Mouse (Mus musculus) kidney, adult 8-10 months (tissue): ENCODE results near the gene Abr.
A peak's percentile ranks its signal among the peaks of the same experiment; 100 is the strongest.

Experiments used
- DNase-seq, 2 experiments: peaks; one replicate each; pipeline ENCODE4 v3.0.0; 2022

Abr gene

DNA sequence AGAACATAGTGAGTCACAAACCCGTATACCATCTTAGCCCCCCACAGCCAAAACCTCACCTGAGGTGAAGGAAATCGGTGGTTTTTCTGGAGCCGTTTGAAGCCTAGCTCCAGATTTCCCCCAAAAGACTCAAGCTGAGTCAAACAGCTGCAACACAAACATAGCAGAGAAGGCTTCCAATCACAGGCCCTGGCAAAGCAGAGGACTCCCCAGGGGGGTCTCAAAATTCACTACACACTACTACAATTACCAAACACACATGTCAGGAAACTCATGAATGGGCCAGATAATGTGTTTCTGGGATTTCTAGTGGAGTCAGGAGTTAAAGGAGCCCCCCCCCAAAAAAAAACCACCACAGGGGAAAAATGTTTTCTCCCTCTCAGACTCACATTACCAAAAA, 56.0 kb downstream of the Abr start:
- DNase-seq, result no peak

DNA sequence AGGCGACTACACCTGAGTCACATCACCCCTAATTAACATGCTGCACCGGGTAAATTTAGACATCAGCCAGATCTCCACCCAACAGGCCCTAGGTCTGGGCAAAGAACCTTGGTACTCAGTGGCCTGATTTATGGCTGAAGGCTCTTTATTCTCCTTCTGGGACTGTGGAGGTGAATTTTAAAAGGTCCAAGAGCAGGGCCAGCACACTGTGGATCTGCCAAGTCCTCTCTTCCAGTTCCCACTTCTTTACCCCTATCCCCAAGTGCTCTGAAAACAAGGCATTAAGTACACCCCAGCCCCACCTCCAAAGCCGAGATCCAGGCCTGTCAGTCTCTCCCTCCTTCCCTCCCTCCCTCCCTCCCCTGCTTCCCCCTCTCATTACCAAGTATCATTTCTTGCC, 59.5 kb downstream of the Abr start:
- DNase-seq, result no peak

DNA sequence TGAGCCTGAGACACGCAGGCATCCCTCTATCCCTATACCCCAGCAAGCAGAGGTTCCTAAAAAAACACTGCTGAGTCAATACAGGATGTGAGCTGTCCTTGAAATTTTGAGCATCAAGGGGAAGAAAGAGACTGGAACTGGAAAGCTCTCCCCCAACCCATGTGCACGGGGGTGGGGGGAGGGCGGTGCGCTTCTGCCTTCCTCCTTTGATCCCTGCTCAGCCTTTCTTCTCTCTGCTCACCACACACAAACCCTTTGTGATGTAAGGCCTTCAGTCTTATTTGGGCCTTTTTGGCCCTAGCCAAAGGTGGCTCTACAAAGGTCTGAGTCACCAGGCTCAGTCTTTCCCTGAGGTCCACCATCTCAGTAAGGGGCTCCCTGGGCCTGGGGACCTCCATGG, 59.9 kb downstream of the Abr start:
- no peak for DNase-seq

DNA sequence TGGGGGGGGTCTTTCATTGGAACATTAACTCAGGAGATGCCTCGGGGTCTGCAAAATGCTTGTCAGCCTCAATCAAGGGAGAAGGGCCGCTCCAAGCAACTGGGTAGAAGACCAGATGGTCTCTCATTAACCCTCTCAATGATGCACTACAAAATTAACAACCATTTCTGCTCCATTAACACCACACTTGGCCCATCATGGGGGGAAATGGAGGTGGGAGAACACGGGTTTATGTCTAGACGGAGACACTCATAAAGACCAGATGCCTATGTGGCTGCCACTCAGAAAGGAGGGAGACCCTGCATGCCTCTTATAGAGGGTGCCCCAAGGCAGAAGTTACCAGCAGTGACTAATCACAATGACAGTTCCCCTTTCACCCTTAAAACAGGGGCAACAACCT, 64.3 kb downstream of the Abr start:
- no peak for DNase-seq

DNA sequence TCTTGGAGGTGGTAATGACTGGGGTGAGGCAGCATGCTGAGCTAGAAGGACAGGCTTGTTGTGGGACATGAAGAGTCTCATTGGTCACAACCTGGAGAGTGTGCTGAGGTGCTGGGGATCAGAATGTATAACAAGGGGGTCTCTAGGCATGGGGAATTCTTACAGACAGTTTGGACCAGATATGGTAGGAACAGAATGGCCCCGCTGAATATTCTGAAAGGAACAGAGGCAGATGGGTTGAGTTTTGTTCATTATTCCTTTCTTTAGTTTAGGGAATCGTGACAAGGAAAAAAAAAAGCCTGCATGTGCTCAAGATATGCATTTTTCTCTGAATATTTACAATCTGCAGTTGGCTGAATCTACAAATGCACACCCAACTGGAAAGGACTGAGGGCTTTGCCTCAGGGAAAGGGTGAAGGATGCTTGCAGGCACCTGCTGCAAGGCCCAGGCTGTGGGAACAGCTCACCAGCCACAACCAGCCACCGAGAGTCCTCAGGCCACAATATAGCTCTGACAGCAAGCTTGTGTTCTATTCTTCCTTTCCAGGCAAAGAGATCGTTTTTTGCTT, 73.9 kb downstream of the Abr start:
- no peak for DNase-seq

DNA sequence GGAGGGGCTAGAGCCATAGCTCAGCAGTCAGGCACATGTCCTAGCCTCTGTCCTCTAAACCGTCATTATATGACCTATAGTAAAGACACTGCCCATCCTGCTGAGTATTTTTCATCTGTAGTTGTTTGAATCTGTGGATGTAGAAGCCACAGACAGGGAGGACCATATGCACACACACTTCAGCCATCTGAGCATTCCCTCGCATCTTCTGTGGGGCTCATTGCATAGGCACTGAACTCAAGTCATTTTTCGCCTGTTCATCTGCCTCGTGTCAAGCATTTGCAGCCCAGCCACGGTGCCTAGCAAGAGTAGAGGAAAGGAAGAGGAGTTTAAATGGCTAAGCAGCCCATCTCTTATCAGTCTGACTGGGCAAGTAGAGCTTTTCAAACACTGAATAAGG, 74.7 kb downstream of the Abr start:
- no peak for DNase-seq

DNA sequence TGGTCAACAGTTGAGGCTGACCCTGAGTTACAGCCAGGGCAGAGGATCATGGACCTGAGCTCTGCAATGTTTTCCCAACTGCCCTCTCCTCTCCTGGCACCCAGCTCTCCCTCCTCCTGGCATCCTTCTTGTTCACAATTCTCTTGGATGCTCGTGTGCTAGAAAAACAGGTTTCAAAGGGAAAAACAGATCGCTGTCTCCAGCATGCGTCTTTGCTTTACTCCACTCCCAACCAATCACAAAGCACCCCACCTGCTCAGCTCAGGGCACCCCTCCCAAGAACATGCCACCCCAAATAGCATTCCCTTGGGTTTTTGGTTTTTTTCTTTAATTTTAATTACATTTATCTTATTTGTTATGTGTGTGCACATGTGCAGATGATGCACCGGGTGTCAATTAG, 75.7 kb downstream of the Abr start:
- no peak for DNase-seq

DNA sequence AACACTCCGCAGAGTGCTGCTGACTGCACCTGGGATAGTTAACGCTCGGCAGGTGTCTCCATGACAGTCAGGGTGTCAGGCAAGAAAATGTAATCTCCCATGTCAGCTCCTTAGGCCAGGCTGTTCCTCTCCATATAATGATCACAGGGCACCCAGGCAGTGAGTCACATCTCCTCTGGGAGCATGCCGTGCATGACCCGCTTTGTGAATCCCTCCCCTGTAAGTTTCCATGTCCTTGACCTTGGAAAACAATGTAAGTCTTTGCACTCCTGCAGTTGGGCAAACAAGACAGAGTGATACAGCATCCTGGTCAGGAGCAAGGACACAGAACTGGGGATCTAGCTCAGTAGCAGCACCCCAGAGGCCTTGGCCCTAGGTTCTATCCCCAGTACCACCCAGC, 78.8 kb downstream of the Abr start:
- no peak for DNase-seq

DNA sequence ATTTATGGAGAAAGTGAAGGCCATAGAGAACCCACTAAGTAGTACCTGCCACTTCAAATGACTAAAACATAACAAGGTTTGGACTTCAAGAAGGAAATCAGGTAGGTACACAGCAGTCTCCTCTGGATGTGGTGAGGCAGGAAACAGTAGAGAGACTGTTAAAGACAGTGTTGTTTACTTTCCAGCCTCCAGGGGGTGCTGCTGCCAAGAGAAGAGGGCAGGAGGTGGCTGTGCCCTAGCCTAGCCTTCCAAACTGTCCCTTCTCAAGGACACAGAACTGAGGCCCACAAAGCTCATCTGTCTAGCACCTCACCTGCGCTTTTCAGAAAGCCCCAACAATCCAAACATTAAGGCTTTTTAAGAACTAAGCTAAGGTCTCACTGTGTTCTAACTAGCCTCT, 81.1 kb downstream of the Abr start:
- DNase-seq, result peak; percentile 51 to 70

DNA sequence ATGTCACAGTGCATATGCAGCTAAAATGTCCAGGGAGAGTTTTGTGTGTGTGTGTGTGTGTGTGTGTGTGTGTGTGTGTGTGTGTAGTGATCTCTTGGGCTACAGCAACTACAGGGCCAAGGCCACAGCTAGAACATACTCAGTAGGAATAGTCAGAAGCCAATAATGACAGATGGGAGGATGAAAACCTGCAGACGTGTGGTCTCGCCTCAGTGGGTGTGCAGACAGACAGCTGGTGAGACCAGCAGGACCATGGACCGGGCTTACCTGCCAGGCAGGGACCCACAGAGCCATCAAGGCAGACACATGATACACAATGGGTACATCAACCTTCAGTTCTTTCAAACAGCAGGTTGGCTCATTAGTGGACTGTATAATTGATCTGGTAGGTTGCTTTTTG, 84.7 kb downstream of the Abr start:
- no peak for DNase-seq

DNA sequence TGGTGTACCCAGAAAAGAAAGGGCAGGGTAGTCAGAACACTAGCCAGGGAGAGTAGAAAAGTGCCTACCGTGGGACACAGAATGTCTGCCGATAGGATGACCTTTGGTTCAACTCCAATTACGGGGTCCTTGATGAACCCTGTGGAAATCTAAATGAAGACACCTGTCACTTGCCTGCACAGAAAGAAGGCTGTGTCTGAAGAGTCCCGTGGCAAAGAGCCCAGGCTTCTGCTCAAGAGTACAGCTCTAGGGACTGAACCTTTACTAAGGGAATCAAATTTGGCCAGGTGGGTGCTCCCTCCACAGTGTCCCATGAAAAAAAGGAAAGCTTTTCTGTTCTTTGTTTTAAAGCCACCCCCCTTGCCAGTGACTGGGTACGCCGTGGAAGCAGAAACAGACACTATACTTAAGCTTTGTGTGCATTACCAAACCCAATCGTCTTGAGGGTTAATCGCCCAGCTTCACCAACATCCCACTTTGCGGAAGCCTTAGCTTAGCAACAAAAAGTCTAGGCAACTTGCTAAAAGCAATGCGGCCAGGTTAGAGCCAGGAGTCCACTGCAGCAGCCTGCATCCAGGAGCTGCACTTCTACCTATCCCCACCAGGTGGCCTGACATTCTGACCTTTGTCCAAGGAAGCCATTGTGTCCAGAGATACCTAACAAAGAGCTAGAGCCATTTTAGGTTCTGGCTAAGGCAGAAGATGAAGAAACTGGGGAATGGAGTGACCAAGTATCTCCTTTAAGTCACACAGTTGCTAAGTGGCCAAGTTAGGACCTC, 85.3 kb downstream of the Abr start:
- DNase-seq, result peak in 1 of 2 experiments; percentile 42

DNA sequence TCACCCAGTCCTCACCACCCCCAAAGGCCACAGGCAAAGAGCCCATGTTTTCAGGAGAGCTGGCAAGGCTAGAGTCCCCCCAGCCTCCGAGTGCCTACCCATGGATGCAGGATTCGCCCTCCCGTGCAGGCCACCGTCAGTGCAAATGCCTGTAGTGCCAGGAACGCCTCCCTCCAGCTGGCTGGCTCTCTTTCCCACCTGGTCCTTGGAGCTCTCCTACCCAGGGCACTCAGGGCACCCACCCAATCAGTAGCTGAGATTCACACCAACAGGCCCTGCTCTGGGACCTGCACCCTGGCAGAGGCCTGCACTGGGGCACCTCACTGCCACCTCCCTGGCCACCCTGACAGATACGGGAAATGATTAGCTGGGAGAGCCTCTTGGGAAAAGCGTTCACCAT, 90.1 kb downstream of the Abr start:
- DNase-seq, result no peak

DNA sequence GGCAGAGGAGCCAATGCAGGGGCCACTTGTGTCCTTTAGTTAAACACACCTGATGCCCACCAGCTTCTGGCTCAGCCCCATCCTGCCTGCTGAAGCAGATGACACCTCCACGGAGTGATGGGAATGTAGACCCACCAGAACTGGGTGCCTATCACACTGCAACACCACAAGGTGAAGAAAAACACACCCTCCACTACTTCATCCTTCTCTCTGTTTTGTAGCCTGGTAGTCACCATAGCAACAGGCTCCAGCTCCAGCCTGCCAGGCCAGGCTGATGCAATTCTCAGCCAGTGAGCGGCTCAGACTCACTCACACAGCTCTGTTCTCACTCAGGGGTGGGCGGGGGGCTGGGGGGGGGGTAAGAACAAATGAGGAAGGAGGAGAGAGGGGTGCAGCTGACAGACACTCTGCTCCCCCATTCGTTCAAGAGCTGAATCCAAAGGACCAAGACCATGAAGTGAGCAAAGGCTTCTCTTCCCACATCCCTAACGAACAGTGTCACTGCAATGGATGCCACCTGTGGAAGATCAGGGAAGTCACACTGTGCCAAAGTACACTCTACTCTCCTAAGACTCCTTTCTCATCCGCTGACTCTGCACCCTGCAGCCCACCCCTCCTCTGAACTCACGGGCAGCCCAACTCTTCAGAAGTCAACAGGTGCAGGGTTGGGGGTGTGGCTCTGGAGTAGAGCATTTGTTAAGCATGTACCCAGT, 91.0 kb downstream of the Abr start:
- DNase-seq, result no peak

DNA sequence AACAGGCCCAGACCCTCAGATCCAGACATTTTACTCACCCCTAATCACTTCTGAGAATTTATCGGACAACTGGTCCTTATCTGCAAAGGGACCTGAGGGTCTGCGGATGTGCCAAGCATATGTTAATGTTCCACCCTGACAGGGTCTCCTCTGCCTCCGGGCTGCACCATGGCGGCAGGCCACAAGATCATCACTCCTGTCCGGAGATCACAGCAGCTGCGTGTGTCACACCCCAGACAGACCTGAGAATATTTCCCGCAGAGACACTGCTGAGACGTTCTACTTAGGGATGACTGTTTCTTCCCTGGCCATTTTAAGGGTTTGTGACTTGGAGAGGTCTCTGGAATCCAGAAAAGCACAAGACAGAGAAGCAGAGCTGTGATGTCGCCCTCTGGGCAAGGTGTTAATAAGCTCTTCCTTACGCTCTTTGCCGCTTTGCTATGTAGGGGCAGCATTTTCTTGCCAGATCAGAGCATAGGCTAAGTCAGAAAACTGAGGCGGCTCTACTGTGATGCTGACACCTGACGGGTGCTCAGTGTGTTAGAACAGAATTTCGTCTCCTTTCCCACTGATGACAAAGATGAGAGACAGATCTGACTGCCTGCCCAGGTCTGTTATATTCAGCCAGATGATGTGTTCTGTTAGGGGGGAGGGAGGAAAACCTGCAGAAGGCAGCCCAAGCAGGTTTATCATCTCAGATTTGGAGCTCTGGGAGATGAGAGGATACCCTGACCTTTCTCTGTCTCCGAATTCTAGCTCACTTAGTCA, 91.8 kb downstream of the Abr start:
- no peak for DNase-seq

DNA sequence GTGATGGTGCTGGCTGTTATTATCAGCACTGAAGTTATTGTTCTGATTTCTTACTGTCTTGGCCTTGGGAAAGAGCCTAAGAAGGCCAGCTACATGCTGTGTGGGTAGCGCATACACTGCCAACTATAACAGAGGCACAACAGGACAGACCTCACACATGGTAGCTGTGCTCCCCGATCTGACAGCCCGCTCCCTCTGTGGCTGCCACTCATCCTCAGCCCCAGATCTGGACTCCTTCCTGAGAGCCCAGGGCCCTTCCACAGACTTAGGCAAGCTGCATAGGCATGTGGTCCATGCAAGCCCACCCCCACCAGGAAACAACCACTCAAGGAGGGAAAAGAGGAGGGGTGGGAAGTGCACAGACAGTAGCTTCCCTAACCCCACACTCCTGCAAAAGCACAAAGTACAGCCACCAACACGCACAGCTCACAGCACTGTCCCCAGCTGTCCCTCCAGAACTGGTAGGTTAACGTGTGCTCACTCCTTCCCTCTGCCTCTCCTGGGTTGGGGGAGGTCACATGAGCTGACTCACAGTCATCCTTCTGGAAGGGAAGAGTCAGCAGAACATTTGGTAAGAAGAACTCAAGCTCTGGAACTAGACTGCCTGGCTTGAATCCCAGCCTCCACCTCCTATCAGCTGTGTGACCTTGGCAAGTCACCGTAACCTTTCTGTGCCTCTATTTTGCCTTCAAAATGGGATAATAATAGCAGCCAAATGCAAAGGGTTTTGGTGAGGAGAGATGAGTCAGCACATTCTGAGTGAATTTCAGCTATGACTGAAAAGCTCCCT, 92.6 kb downstream of the Abr start:
- DNase-seq, result no peak

DNA sequence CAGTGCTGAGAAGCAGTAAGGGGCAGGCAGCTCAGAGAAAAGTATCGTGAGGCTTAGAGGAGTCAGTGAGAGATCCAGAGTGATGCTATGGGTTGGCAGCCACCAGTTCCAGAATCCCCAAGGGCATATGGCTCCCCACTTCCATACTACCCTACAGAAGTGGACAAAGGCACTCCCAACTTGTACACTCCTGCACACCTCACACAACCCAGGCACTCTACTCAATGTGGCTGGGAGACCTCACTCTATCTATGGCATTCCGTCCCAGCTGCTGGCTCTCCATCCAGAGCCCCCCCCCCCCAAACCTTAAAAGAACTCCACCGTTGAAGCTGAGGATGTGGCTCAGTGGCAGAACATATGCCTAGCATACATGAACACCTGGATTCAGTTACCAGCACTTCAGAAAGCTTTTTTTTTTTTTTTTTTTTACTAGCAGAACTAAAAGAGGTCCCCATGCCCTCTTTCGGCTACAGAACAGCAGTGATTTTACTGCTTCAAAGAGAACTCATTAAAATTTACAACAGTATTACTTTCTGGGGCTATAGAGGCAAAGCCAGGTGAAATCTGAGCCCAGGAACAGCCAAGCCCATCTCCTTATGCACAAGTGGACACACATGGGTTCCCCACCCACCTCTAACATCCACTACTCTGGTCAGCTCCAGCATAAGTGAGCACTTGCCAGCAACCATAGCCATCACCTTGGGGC, 96.3 kb downstream of the Abr start:
- no peak for DNase-seq

DNA sequence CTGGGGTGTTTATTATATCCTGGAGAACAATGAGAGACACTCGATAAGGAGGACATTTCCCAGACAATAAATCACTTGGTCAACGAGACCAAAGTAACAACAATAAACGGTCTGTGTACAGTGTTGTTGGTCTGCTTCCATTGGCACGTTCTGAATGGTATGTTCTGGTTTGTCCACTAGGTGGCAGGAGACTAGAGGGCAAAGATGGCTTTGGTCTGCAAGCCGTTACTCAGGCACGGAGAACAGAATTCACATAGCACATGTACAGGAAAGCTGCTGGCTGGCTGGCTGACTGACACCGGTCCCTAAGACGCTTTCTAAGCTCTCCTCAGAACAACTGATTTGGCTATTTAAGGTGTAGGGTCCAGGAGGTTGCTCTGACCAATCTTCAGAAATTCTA, 97.2 kb downstream of the Abr start:
- peak; percentile 65 to 66 for DNase-seq

DNA sequence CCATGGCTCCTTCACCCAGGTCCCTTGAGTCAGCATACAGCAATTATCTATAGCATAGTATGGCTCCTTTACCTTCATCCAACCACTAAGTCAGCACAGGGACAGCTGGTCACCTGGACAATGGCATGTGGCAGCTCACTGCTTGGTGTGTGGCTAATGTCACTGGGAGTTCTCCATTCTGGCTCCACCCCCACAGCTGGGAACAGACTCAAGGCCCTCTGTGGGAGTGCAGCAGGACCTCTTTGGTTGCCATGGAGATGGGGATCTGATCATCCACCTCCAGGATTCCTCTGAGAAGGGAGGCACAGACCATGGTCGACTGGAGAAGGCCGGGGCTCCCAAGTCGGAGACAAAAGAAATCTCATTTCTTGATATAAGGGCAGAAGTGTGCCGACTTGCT, 98.8 kb downstream of the Abr start:
- no peak for DNase-seq

DNA sequence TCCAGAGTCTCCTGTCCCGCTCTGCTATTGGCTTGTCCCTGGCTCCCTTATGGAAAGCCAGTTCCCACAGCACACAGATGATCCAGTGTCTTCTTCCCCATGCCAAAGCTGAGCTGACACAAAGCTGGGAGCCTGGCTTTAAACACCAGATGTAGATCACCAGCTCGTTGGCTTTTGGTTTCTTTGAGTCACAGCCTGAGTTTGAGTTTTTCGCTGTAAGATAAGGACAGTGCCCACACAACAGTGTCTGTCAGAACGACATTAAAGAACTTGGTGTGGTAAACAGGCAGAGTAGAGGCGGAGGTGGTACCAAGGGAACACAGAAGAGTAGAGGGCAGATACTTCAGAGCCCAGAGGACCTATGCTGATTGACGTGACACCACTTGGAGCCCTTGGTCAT, 101.2 kb downstream of the Abr start:
- no peak for DNase-seq

DNA sequence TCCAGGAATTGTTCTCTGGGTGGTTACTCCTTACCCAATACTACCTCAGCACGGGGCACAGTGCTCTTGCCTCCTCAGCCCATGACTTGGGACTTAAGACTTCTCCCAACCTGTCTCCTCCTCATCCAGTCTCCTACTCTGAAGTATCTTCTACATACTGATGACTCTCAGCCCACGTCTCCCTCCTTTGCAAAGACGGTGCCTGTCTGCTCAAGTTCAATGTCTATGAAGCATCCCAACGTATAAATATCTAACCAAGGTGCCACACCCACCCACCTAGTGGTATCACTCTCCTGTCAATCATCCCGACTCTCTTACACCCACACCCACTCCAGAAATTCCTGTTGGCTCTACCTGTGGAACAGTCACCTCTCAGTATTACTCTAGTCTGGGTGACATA, 103.5 kb downstream of the Abr start:
- no peak for DNase-seq

DNA sequence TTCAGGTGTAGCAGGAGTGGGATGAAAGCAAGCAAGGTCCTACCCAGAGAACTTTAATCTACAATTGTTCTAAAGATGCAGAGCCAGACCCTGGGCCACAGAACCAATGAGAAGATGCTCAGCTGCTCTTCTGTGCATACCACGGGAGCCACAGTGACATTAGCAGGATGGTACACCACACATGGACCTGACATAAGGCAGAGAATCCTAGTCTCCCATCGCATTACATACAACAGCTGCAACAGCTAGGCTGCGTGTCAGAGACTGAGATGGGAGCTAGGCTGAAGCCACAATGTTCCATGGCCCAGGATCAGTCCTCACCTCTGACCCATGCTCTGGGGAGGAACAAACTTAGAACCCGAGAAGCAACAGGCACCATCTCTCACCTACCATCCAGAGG, 104.0 kb downstream of the Abr start:
- DNase-seq, result no peak

DNA sequence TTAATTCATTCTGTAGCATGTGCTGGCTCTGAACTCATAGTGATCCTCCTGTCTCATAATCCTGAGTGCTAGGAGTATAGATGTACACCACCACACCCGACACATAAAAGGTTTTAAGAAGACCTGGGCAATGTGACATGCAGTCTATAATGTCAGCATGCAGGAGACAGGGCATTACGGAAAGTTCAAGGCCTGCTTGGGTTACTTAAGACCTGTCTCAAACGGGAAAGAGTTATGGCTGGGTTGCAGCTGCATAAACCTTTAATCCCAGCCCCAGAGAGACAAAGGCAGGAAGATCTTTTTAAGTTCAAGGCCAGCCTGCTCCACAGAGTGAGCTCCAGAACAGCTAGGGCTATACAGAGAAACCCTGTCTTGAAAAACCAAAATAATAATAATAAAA, 105.2 kb downstream of the Abr start:
- DNase-seq, result no peak
